Mouse (Mus musculus) thymus, adult 2 months (tissue): ENCODE data around the gene Gabrr2. TPM values are rescaled to one million over a fixed set of nuclear protein-coding genes. Genes with fewer than 3 reads are reported as not detected.
A peak's percentile ranks its signal among the peaks of the same experiment; 100 is the strongest.

Experiments
- DNase-seq: peaks from one replicate; pipeline ENCODE4 v3.0.0; 2021
- H3K27ac ChIP-seq: fragments of 200-500 bp; 2 replicates; pipeline ENCODE4 v1.5.1; 2012; ENCODE audit warnings: low read length, control low read depth; ENCODE audit not compliant: control insufficient read depth, insufficient read depth
- H3K27me3 ChIP-seq: fragments of 200-500 bp; 2 replicates; pipeline ENCODE4 v1.6.1; 2012; ENCODE audit warnings: mild to moderate bottlenecking, low read length, moderate library complexity, mixed read lengths; ENCODE audit not compliant: control insufficient read depth, insufficient read depth
- H3K36me3 ChIP-seq: fragments of 200-500 bp; 2 replicates; pipeline ENCODE4 v1.6.1; 2012; ENCODE audit warnings: mild to moderate bottlenecking, low read length, moderate library complexity; ENCODE audit not compliant: control insufficient read depth, insufficient read depth
- H3K4me1 ChIP-seq: fragments of 200-500 bp; replicated peaks from 2 replicates; pipeline ENCODE4 v1.6.1; 2012; ENCODE audit warnings: low read length; ENCODE audit not compliant: control insufficient read depth, insufficient read depth
- H3K4me3 ChIP-seq: fragments of 200-500 bp; 2 replicates; pipeline ENCODE4 v1.5.1; 2012; ENCODE audit warnings: mild to moderate bottlenecking, low read length, control low read depth, moderate library complexity; ENCODE audit not compliant: control insufficient read depth, insufficient read depth
- CTCF ChIP-seq: fragments of 200-500 bp; IDR thresholded peaks from 2 replicates; pipeline ENCODE4 v1.5.1; 2012; ENCODE audit warnings: mild to moderate bottlenecking, control low read depth, low read length, moderate library complexity, borderline replicate concordance; ENCODE audit not compliant: control insufficient read depth, poor library complexity, insufficient read depth; ENCODE audit errors: extremely low read depth
- POLR2A ChIP-seq: fragments of 200-500 bp; IDR thresholded peaks from 2 replicates; pipeline ENCODE4 v1.6.1; 2012; ENCODE audit warnings: mild to moderate bottlenecking, low read length, control low read depth, moderate library complexity; ENCODE audit not compliant: control insufficient read depth, poor library complexity, insufficient read depth; ENCODE audit errors: extremely low read depth
- WGBS: fragments of 180-500 bp; shearing (Covaris S2); methylation state at CpG from one replicate; pipeline ENCODE4 v1.1.7; 2018; 5-methylcytosine and 5-hydroxymethylcytosine counted together
- polyA plus RNA-seq: library from polyadenylated mRNA; depleted of rRNA; stranded (reverse); fragments of >200 nt; gene quantifications from 2 replicates; pipeline ENCODE4 v1.2.3, GENCODE M21; 2012

Gene Gabrr2
- polyA plus RNA-seq, 1 experiment: 3.9 TPM

- peaks cover 37% of the 10 kb centered on the region for H3K4me1 ChIP-seq
- TF ChIP-seq CTCF: no peak
- no peak for TF ChIP-seq POLR2A
- H3K36me3 ChIP-seq: no peaks in the 10 kb centered on the region
- 92% methylated on average over 5 of the region's 5 CpGs for WGBS
- no peak overlapping the region for H3K4me3 ChIP-seq
- DNase-seq: no peak
- no peaks in the 10 kb centered on the region for H3K27me3 ChIP-seq
- H3K27ac ChIP-seq: no peak overlapping the region
Measured at GRCm38 (mm10) chr4:33075776-33076524, 13.2 kb downstream of the Gabrr2 start.

- TF ChIP-seq POLR2A (no peak), CTCF (no peak)
- peak overlapping the region; percentile 50 for H3K27ac ChIP-seq
Measured at GRCm38 (mm10) chr4:33077161-33077560, 14.4 kb downstream of the Gabrr2 start.

GRCm38 (mm10) chr4:33077724-33078123, 14.9 kb downstream of the Gabrr2 start:
- Histone ChIP-seq H3K36me3 (no peaks in the 10 kb centered on the region), H3K27me3 (no peaks in the 10 kb centered on the region), H3K4me1 (peaks cover 34% of the 10 kb centered on the region), H3K27ac (peak overlapping the region; percentile 50), H3K4me3 (no peak overlapping the region)
- TF ChIP-seq POLR2A (no peak), CTCF (no peak)
- peak; percentile 52 for DNase-seq
- WGBS: 12% methylated on average over 8 of the region's 8 CpGs

More at GRCm38 (mm10) chr4:33077161-33077560, 14.4 kb downstream of the Gabrr2 start:
- 92% methylated on average over 11 of the region's 11 CpGs for WGBS
- Histone ChIP-seq H3K36me3 (no peaks in the 10 kb centered on the region), H3K27me3 (no peaks in the 10 kb centered on the region), H3K4me1 (peaks cover 38% of the 10 kb centered on the region), H3K4me3 (no peak overlapping the region)
- no peak for DNase-seq

GRCm38 (mm10) chr4:33078492-33078891, 15.7 kb downstream of the Gabrr2 start:
- Histone ChIP-seq H3K27ac (peak overlapping the region; percentile 37; the same call in 1 of the 2 replicates), H3K27me3 (no peaks in the 10 kb centered on the region), H3K4me1 (peaks cover 26% of the 10 kb centered on the region), H3K36me3 (no peaks in the 10 kb centered on the region), H3K4me3 (no peak overlapping the region)
- WGBS: 97% methylated on average over 3 of the region's 3 CpGs
- DNase-seq: no peak
- TF ChIP-seq POLR2A (no peak), CTCF (no peak)

- Histone ChIP-seq H3K36me3 (no peaks in the 10 kb centered on the region), H3K4me3 (no peak overlapping the region), H3K27me3 (no peaks in the 10 kb centered on the region), H3K27ac (no peak overlapping the region), H3K4me1 (no peaks in the 10 kb centered on the region)
- 46% methylated on average over 6 of the region's 6 CpGs for WGBS
- DNase-seq: no peak
- TF ChIP-seq POLR2A: no peak
- TF ChIP-seq CTCF: no peak
Measured at GRCm38 (mm10) chr4:33099118-33099694, 36.4 kb downstream of the Gabrr2 start.

GRCm38 (mm10) chr4:33109720-33110458, 47.1 kb downstream of the Gabrr2 start:
- Histone ChIP-seq H3K36me3 (no peaks in the 10 kb centered on the region), H3K27ac (no peak overlapping the region), H3K27me3 (no peaks in the 10 kb centered on the region), H3K4me3 (no peak overlapping the region), H3K4me1 (peaks cover 23% of the 10 kb centered on the region)
- no peak for DNase-seq
- WGBS: 41% methylated on average over 14 of the region's 14 CpGs
- TF ChIP-seq CTCF (no peak), POLR2A (no peak)
